Mouse (Mus musculus): ENCODE data around the gene Cps1.

Gene Cps1

GRCm38 (mm10) chr1:67122797-67123196, at the start of gene Cps1:
Cps1 (plus strand) TSS chr1:67123026.
- DNase-seq: no peak

GRCm38 (mm10) chr1:67077739-67078138, 45.1 kb upstream of the Cps1 start:
- no peak for DNase-seq

GRCm38 (mm10) chr1:67078666-67079065, 44.2 kb upstream of the Cps1 start:
- no peak for DNase-seq

- DNase-seq: no peak
Measured at GRCm38 (mm10) chr1:67079146-67079545, 43.7 kb upstream of the Cps1 start.

- DNase-seq: no peak
Measured at GRCm38 (mm10) chr1:67092473-67092872, 30.4 kb upstream of the Cps1 start.

- DNase-seq: no peak
Measured at GRCm38 (mm10) chr1:67099215-67099614, 23.6 kb upstream of the Cps1 start.

- no peak for DNase-seq
Measured at GRCm38 (mm10) chr1:67103476-67104248, 19.2 kb upstream of the Cps1 start.

GRCm38 (mm10) chr1:67111621-67112298, 11.1 kb upstream of the Cps1 start:
- no peak for DNase-seq

GRCm38 (mm10) chr1:67113343-67114030, 9.3 kb upstream of the Cps1 start:
- DNase-seq: peak in 1 of 2 experiments; percentile 15

- DNase-seq: no peak
Measured at GRCm38 (mm10) chr1:67116571-67116970, 6.3 kb upstream of the Cps1 start.

- DNase-seq: no peak
Measured at GRCm38 (mm10) chr1:67117778-67118177, 5.0 kb upstream of the Cps1 start.

GRCm38 (mm10) chr1:67125433-67125832, 2.6 kb downstream of the Cps1 start:
- no peak for DNase-seq

- peak; percentile 6 to 20 for DNase-seq
Measured at GRCm38 (mm10) chr1:67143939-67144338, 21.1 kb downstream of the Cps1 start.

GRCm38 (mm10) chr1:67151246-67151645, 28.4 kb downstream of the Cps1 start:
- DNase-seq: no peak

- no peak for DNase-seq
Measured at GRCm38 (mm10) chr1:67167283-67167682, 44.5 kb downstream of the Cps1 start.

GRCm38 (mm10) chr1:67181165-67181564, 58.3 kb downstream of the Cps1 start:
- DNase-seq: peak; percentile 41 to 85

GRCm38 (mm10) chr1:67182201-67182600, 59.4 kb downstream of the Cps1 start:
- no peak for DNase-seq

GRCm38 (mm10) chr1:67183532-67183931, 60.7 kb downstream of the Cps1 start:
- no peak for DNase-seq

GRCm38 (mm10) chr1:67184134-67184533, 61.3 kb downstream of the Cps1 start:
- DNase-seq: peak in 1 of 2 experiments; percentile 11

GRCm38 (mm10) chr1:67197335-67197734, 74.5 kb downstream of the Cps1 start:
- no peak for DNase-seq

- peak in 1 of 2 experiments; percentile 14 for DNase-seq
Measured at GRCm38 (mm10) chr1:67218339-67218944, 95.6 kb downstream of the Cps1 start.

GRCm38 (mm10) chr1:67223666-67224065, 100.8 kb downstream of the Cps1 start:
- no peak for DNase-seq

GRCm38 (mm10) chr1:67234861-67235260, 112.0 kb downstream of the Cps1 start:
- DNase-seq: no peak
